Mouse (Mus musculus) stomach, postnatal 0 days (tissue): ENCODE data around the gene Pltp. TPM values are rescaled to one million over a fixed set of nuclear protein-coding genes. Genes with fewer than 3 reads are reported as not detected.
A peak's percentile ranks its signal among the peaks of the same experiment; 100 is the strongest.

Source experiments
- ATAC-seq: fragments of 200-750 bp; cut with Nextera tagmentation; 2 replicates; pipeline ENCODE4 v1.8.0; 2017; ENCODE audit not compliant: low FRiP score, low TSS enrichment
- DNase-seq: peaks from one replicate; pipeline ENCODE4 v3.0.0-alpha.2; 2016; ENCODE audit warnings: low spot score
- H3K27ac ChIP-seq: fragments of 300-500 bp; sonication (generic); replicated peaks from 2 replicates; pipeline ENCODE4 v1.5.1; 2014; ENCODE audit warnings: mild to moderate bottlenecking, control low read depth
- H3K27me3 ChIP-seq: fragments of 300-500 bp; sonication (generic); 2 replicates; pipeline ENCODE4 v1.6.1; 2014; ENCODE audit warnings: low read length; ENCODE audit not compliant: control insufficient read depth, insufficient read depth
- H3K36me3 ChIP-seq: fragments of 300-500 bp; sonication (generic); 2 replicates; pipeline ENCODE4 v1.6.1; 2014; ENCODE audit warnings: low read length, mixed read lengths; ENCODE audit not compliant: control insufficient read depth, insufficient read depth
- H3K4me1 ChIP-seq: fragments of 300-500 bp; sonication (generic); replicated peaks from 2 replicates; pipeline ENCODE4 v1.6.1; 2014; ENCODE audit warnings: antibody characterized with exemption; ENCODE audit not compliant: control insufficient read depth, insufficient read depth
- H3K4me2 ChIP-seq: fragments of 300-500 bp; sonication (generic); replicated peaks from 2 replicates; pipeline ENCODE4 v1.6.1; 2014; ENCODE audit warnings: low read depth, mild to moderate bottlenecking, control low read depth, moderate library complexity
- H3K4me3 ChIP-seq: fragments of 300-500 bp; sonication (generic); 2 replicates; pipeline ENCODE4 v1.5.1; 2014; ENCODE audit warnings: low read depth, low read length, control low read depth
- H3K9ac ChIP-seq: fragments of 300-500 bp; sonication (generic); 2 replicates; pipeline ENCODE4 v1.6.1; 2014; ENCODE audit warnings: mild to moderate bottlenecking, low read length, control low read depth, mixed read lengths
- H3K9me3 ChIP-seq: fragments of 300-500 bp; sonication (generic); 2 replicates; pipeline ENCODE4 v1.6.1; 2016; ENCODE audit warnings: low read length; ENCODE audit not compliant: control insufficient read depth
- CTCF ChIP-seq: IDR thresholded peaks from 2 replicates; pipeline ENCODE4 v1.5.1; 2016; ENCODE audit warnings: antibody characterized with exemption, low read depth, mild to moderate bottlenecking, moderate library complexity
- EP300 ChIP-seq: optimal IDR thresholded peaks from 2 replicates; pipeline ENCODE3; 2016; ENCODE audit warnings: antibody characterized with exemption
- WGBS: fragments of 180-500 bp; shearing (Covaris S2); extraction: QIAGEN DNeasy Blood & Tissue Kit; methylation state at CpG from one replicate; pipeline ENCODE4 v1.1.7; 2014; 5-methylcytosine and 5-hydroxymethylcytosine counted together
- polyA plus RNA-seq: library from polyadenylated mRNA; unstranded; fragments of >200 nt; fragmentation: Nextera tagmentation; extraction: Ambion mirVana; gene quantifications from 2 replicates; pipeline ENCODE4 v1.2.1, GENCODE M21; 2015

Pltp gene
- polyA plus RNA-seq, 1 experiment from 2014 or later = 42.7 TPM

DNA sequence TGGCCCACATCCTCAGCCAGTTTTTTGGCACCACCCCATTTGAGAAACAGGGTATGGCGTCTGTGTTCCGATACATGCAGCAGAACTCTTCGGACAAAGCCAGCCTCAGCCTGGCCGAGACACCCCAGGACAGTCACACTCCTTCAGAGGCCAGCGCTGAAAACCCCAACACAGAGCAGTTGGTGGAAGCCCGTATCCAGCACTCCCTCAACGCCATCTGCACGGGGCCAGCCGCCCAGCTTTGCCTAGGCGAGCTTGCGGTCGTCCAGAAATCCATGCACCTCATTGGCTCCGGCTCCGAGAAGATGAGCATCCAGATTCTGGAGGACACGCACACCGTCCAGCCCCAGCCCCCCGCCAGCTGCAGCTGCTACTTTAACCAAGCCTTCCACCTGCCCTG, 32.0 kb downstream of the Pltp start:
- WGBS = 97% methylated on average over 17 of the region's 17 CpGs
- ATAC-seq (no peak), DNase-seq (no peak)
- Histone ChIP-seq H3K36me3 (peaks cover 16% of the 10 kb centered on the region; the same call in 1 of the 2 replicates), H3K4me2 (no peak overlapping the region), H3K27me3 (no peaks in the 10 kb centered on the region), H3K27ac (no peak overlapping the region), H3K4me3 (no peak overlapping the region), H3K4me1 (0 out of 2 replicates have a peak, but pooled peaks cover 2% of the 10 kb centered on the region), H3K9me3 (no peaks in the 10 kb centered on the region), H3K9ac (no peak overlapping the region)
- no peak for TF ChIP-seq CTCF
- no peak for TF ChIP-seq EP300

DNA sequence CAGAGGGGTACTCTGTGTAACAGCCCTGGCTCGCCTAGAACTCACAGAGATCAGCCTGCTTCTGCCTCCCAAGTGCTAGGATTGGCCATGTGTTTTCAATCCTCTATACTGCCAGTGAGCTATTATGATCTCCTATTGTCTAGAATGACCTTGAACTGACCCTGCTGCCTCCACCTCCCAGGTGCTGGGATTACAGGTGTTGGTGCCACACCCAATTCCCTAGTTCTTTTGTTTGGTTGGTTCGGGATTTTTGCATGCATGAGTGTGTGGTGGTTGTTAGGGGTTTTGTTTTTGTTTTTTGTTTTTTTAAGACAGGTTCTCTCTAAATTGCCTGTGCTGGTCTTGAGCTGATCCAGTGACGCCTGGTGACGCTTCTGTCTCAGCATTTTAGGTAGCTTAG, 33.5 kb downstream of the Pltp start:
- Histone ChIP-seq H3K36me3 (peaks cover 16% of the 10 kb centered on the region; the same call in 1 of the 2 replicates), H3K4me1 (0 out of 2 replicates have a peak, but pooled peaks cover 2% of the 10 kb centered on the region), H3K27me3 (no peaks in the 10 kb centered on the region), H3K9ac (no peak overlapping the region), H3K4me2 (no peak overlapping the region), H3K27ac (no peak overlapping the region), H3K9me3 (no peaks in the 10 kb centered on the region), H3K4me3 (no peak overlapping the region)
- TF ChIP-seq EP300 (no peak), CTCF (no peak)
- ATAC-seq = no peak
- WGBS = 90% methylated on average over 4 of the region's 4 CpGs
- DNase-seq = no peak

DNA sequence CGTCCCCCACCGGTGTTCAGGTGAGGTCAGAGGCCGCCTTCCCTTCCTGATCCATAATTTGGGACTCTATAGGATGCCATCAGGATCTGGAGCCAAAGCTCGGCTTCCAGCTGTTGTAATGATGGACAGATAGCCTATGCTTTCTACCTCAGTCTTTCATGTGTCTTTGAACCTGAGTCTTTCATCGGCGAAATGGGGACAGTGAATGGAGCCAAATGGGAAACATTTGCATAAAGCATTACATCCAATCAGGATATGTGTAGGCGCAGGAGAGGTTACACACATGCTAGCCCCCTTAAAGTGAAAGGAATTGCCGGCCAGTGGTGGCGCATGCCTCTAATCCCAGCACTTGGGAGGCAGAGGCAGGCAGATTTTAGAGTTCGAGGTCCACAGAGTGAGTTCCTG, 34.3 kb downstream of the Pltp start:
- TF ChIP-seq CTCF = peak; percentile 24; the same call in 1 of the 2 replicates
- no peak for TF ChIP-seq EP300
- 0 out of 2 replicates have a peak, but pooled peaks cover 2% of the 10 kb centered on the region for H3K4me1 ChIP-seq
- peaks cover 16% of the 10 kb centered on the region; the same call in 1 of the 2 replicates for H3K36me3 ChIP-seq
- peak overlapping the region; percentile 64 for H3K9ac ChIP-seq
- H3K4me2 ChIP-seq = peak overlapping the region; percentile 71
- ATAC-seq (peak; percentile 35), DNase-seq (peak; percentile 43)
- H3K27ac ChIP-seq = peak overlapping the region; percentile 81
- no peaks in the 10 kb centered on the region for H3K9me3 ChIP-seq
- 1% methylated on average over 10 of the region's 10 CpGs for WGBS
- H3K4me3 ChIP-seq = peak overlapping the region; percentile 71
- no peaks in the 10 kb centered on the region for H3K27me3 ChIP-seq

DNA sequence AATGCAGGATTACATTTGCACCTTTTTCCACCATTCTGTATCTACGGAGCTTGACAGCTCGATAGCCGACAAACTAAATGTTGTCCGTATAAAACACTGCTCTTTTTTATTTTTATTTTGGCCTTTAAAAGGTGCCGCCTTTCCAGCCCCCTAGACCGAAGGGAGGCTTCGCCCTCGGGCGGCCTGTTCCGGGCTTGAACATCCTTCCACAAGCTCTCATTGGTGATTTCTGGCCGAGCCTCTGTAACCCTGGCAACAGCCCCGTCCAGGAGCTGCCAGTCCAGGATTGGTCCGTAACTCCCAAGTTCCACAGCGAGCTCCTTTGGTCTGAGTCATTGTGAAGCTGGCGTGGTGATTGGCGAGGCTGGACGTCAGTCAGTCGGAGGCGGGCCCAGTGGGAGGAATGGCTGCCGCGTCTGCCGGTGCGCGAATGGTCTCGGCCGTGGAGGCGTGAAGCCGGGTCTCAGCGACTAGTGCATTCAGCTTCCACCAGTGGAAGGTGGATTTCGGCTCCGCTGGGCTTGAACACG, 34.8 kb downstream of the Pltp start, which contains the start of gene Zswim1:
Zswim1 (plus strand) TSS at position 51 of the 530 bp plus-strand sequence.
- WGBS = under 1% methylated on average over 32 of the region's 32 CpGs
- H3K36me3 ChIP-seq = peaks cover 15% of the 10 kb centered on the region; the same call in 1 of the 2 replicates
- H3K27me3 ChIP-seq = no peaks in the 10 kb centered on the region
- H3K9me3 ChIP-seq = no peaks in the 10 kb centered on the region
- H3K4me1 ChIP-seq = 0 out of 2 replicates have a peak, but pooled peaks cover 2% of the 10 kb centered on the region
- TF ChIP-seq CTCF (peak; percentile 18), EP300 (no peak)
- H3K4me2 ChIP-seq = peak within 1 kb of the TSS; percentile 71
- peak; percentile 98 for DNase-seq
- peak within 1 kb of the TSS; percentile 64 for H3K9ac ChIP-seq
- ATAC-seq = peak; percentile 99
- H3K4me3 ChIP-seq = peak within 1 kb of the TSS; percentile 71
- H3K27ac ChIP-seq = peak within 1 kb of the TSS; percentile 81

DNA sequence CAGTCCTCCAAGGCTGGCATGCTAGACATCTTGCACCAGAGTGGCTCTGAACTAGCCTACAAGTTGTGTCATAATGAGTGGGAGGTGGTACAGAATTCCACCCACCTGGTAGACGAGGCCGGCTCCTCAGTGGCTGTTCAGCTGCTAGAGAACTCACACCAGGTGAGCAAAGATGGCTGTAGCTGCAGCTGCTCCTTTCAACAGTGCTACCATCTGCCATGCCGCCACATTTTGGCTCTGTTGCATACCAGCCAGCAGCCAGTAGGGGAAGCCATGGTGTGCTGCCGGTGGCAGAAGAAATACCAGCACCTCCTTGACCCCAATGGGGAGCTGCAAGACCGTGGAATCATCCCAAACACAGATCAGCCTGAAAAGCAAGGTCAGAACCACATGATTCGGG, 36.5 kb downstream of the Pltp start:
- WGBS = 81% methylated on average over 6 of the region's 6 CpGs
- TF ChIP-seq CTCF = no peak
- no peak for TF ChIP-seq EP300
- H3K4me2 ChIP-seq = no peak overlapping the region
- H3K9ac ChIP-seq = no peak overlapping the region
- H3K27me3 ChIP-seq = no peaks in the 10 kb centered on the region
- H3K4me1 ChIP-seq = 0 out of 2 replicates have a peak, but pooled peaks cover 2% of the 10 kb centered on the region
- no peak overlapping the region for H3K27ac ChIP-seq
- H3K4me3 ChIP-seq = no peak overlapping the region
- H3K9me3 ChIP-seq = no peaks in the 10 kb centered on the region
- ATAC-seq = no peak
- H3K36me3 ChIP-seq = peaks cover 9% of the 10 kb centered on the region; the same call in 1 of the 2 replicates
- DNase-seq = no peak

DNA sequence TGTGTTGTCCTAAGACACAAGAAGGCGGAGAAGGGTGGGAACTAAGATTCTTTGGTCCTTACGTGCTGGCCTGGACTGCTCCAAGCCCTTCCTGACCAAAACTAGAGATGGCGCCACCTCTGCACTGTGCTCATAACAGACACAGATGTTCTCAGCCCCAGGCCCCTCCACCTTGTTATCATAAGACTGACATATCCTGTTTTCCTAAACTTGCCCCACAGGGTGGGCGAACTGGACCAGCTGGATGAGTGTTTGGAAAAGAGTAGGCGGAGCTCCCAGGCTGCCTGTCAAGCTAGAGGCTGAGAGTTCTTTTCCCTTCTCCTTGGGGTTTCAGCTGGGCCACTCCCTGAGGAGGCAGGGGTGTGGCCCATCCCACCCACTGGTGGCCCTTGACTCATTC, 39.8 kb downstream of the Pltp start:
- H3K9me3 ChIP-seq = no peaks in the 10 kb centered on the region
- H3K4me2 ChIP-seq = no peak overlapping the region
- 49% methylated on average over 5 of the region's 5 CpGs for WGBS
- no peak overlapping the region for H3K4me3 ChIP-seq
- no peaks in the 10 kb centered on the region for H3K4me1 ChIP-seq
- H3K27me3 ChIP-seq = no peaks in the 10 kb centered on the region
- DNase-seq (no peak), ATAC-seq (peak; percentile 30; the same call in 1 of the 2 replicates)
- TF ChIP-seq CTCF (peak; percentile 31), EP300 (peak; percentile 71)
- H3K27ac ChIP-seq = peak overlapping the region; percentile 30; the same call in 1 of the 2 replicates
- H3K36me3 ChIP-seq = no peaks in the 10 kb centered on the region
- no peak overlapping the region for H3K9ac ChIP-seq
